Mouse (Mus musculus): ENCODE measurements around the gene Gm21987. TPM values are rescaled to one million over a fixed set of nuclear protein-coding genes. Genes with fewer than 3 reads are reported as not detected.

The Gm21987 gene
- polyA plus RNA-seq, 1 experiment from 2014 or later = 5.1 TPM

- Histone ChIP-seq H3K9me3 (no peaks in the 10 kb centered on the region), H3K36me3 (peaks cover 44% of the 10 kb centered on the region), H3K27me3 (replicated peaks) (no peaks in the 10 kb centered on the region), H3K4me1 (peaks cover 39% of the 10 kb centered on the region), H3K4me3 (no peak overlapping the region), H3K27ac (replicated peaks) (no peak overlapping the region), H3K9ac (no peak overlapping the region), H3K4me2 (no peak overlapping the region)
- WGBS = 89% methylated on average over 3 of the region's 3 CpGs
- ATAC-seq (ENCODE audit: extremely low read depth, insufficient number of reproducible peaks, low FRiP score, low TSS enrichment) = no peak
Measured at GRCm38 (mm10) chr16:38379926-38380325, 33.1 kb downstream of the Gm21987 start.

- WGBS = 77% methylated on average over 2 of the region's 2 CpGs
- Histone ChIP-seq H3K27ac (replicated peaks) (no peak overlapping the region), H3K4me3 (no peak overlapping the region), H3K36me3 (peaks cover 8% of the 10 kb centered on the region), H3K4me1 (peaks cover 13% of the 10 kb centered on the region), H3K27me3 (replicated peaks) (no peaks in the 10 kb centered on the region), H3K4me2 (no peak overlapping the region), H3K9ac (no peak overlapping the region), H3K9me3 (no peaks in the 10 kb centered on the region)
- ATAC-seq (ENCODE audit: extremely low read depth, insufficient number of reproducible peaks, low FRiP score, low TSS enrichment) = no peak
Measured at GRCm38 (mm10) chr16:38383683-38384082, 36.8 kb downstream of the Gm21987 start.

- H3K27me3 ChIP-seq (replicated peaks) = no peaks in the 10 kb centered on the region
- H3K4me1 ChIP-seq = 0 out of 2 replicates have a peak, but pooled peaks cover 2% of the 10 kb centered on the region
- H3K27ac ChIP-seq (replicated peaks) = no peak overlapping the region
- 81% methylated on average over 6 of the region's 6 CpGs for WGBS
- H3K36me3 ChIP-seq = no peaks in the 10 kb centered on the region
- ATAC-seq (ENCODE audit: extremely low read depth, insufficient number of reproducible peaks, low FRiP score, low TSS enrichment) = no peak
- no peak overlapping the region for H3K9ac ChIP-seq
- H3K4me3 ChIP-seq = no peak overlapping the region
- H3K4me2 ChIP-seq = no peak overlapping the region
- no peaks in the 10 kb centered on the region for H3K9me3 ChIP-seq
Measured at GRCm38 (mm10) chr16:38385184-38385634, 38.4 kb downstream of the Gm21987 start.

GRCm38 (mm10) chr16:38385700-38386099, 38.9 kb downstream of the Gm21987 start:
- ATAC-seq (ENCODE audit: extremely low read depth, insufficient number of reproducible peaks, low FRiP score, low TSS enrichment) = no peak
- no peak overlapping the region for H3K9ac ChIP-seq
- WGBS = 91% methylated on average over 4 of the region's 4 CpGs
- H3K27ac ChIP-seq (replicated peaks) = no peak overlapping the region
- 0 out of 2 replicates have a peak, but pooled peaks cover under 1% of the 10 kb centered on the region for H3K27me3 ChIP-seq (replicated peaks)
- H3K36me3 ChIP-seq = no peaks in the 10 kb centered on the region
- 0 out of 2 replicates have a peak, but pooled peaks cover 2% of the 10 kb centered on the region for H3K4me1 ChIP-seq
- H3K4me3 ChIP-seq = no peak overlapping the region
- H3K9me3 ChIP-seq = no peaks in the 10 kb centered on the region
- H3K4me2 ChIP-seq = no peak overlapping the region

GRCm38 (mm10) chr16:38387389-38387788, 40.5 kb downstream of the Gm21987 start:
- WGBS = 72% methylated on average over 6 of the region's 6 CpGs
- H3K27me3 ChIP-seq (replicated peaks) = 0 out of 2 replicates have a peak, but pooled peaks cover 4% of the 10 kb centered on the region
- H3K4me1 ChIP-seq = peaks cover 7% of the 10 kb centered on the region
- no peaks in the 10 kb centered on the region for H3K9me3 ChIP-seq
- H3K4me3 ChIP-seq = no peak overlapping the region
- no peak overlapping the region for H3K4me2 ChIP-seq
- H3K27ac ChIP-seq (replicated peaks) = no peak overlapping the region
- H3K36me3 ChIP-seq = no peaks in the 10 kb centered on the region
- H3K9ac ChIP-seq = no peak overlapping the region
- ATAC-seq (ENCODE audit: extremely low read depth, insufficient number of reproducible peaks, low FRiP score, low TSS enrichment) = no peak

- H3K4me1 ChIP-seq = peaks cover 4% of the 10 kb centered on the region
- ATAC-seq (ENCODE audit: extremely low read depth, insufficient number of reproducible peaks, low FRiP score, low TSS enrichment) = no peak
- no peak overlapping the region for H3K4me3 ChIP-seq
- H3K9ac ChIP-seq = no peak overlapping the region
- no peaks in the 10 kb centered on the region for H3K36me3 ChIP-seq
- no peaks in the 10 kb centered on the region for H3K9me3 ChIP-seq
- H3K27ac ChIP-seq (replicated peaks) = no peak overlapping the region
- H3K4me2 ChIP-seq = no peak overlapping the region
- WGBS = 68% methylated on average over 6 of the region's 6 CpGs
- 0 out of 2 replicates have a peak, but pooled peaks cover 4% of the 10 kb centered on the region for H3K27me3 ChIP-seq (replicated peaks)
Measured at GRCm38 (mm10) chr16:38388757-38389156, 41.9 kb downstream of the Gm21987 start.

GRCm38 (mm10) chr16:38389284-38389893, 42.5 kb downstream of the Gm21987 start:
- Histone ChIP-seq H3K4me3 (no peak overlapping the region), H3K4me2 (no peak overlapping the region), H3K9ac (no peak overlapping the region), H3K27ac (replicated peaks) (no peak overlapping the region), H3K4me1 (peaks cover 4% of the 10 kb centered on the region), H3K9me3 (no peaks in the 10 kb centered on the region), H3K36me3 (no peaks in the 10 kb centered on the region), H3K27me3 (replicated peaks) (0 out of 2 replicates have a peak, but pooled peaks cover 4% of the 10 kb centered on the region)
- ATAC-seq (ENCODE audit: extremely low read depth, insufficient number of reproducible peaks, low FRiP score, low TSS enrichment) = no peak
- WGBS = 74% methylated on average over 8 of the region's 8 CpGs

GRCm38 (mm10) chr16:38390322-38390721, 43.5 kb downstream of the Gm21987 start:
- peaks cover 7% of the 10 kb centered on the region for H3K4me1 ChIP-seq
- ATAC-seq (ENCODE audit: extremely low read depth, insufficient number of reproducible peaks, low FRiP score, low TSS enrichment) = no peak
- H3K36me3 ChIP-seq = no peaks in the 10 kb centered on the region
- 0 out of 2 replicates have a peak, but pooled peaks cover 4% of the 10 kb centered on the region for H3K27me3 ChIP-seq (replicated peaks)
- no peak overlapping the region for H3K27ac ChIP-seq (replicated peaks)
- WGBS = 86% methylated on average over 7 of the region's 7 CpGs
- H3K4me2 ChIP-seq = no peak overlapping the region
- H3K9me3 ChIP-seq = no peaks in the 10 kb centered on the region
- no peak overlapping the region for H3K9ac ChIP-seq
- no peak overlapping the region for H3K4me3 ChIP-seq

GRCm38 (mm10) chr16:38392126-38392894, 45.5 kb downstream of the Gm21987 start:
- no peak for ATAC-seq (ENCODE audit: extremely low read depth, insufficient number of reproducible peaks, low FRiP score, low TSS enrichment)
- Histone ChIP-seq H3K36me3 (no peaks in the 10 kb centered on the region), H3K4me2 (peak overlapping the region; percentile 55), H3K9me3 (no peaks in the 10 kb centered on the region), H3K9ac (peak overlapping the region; percentile 47; the same call in 1 of the 2 replicates), H3K27me3 (replicated peaks) (0 out of 2 replicates have a peak, but pooled peaks cover 4% of the 10 kb centered on the region), H3K4me3 (peak overlapping the region; percentile 22; the same call in 1 of the 2 replicates), H3K27ac (replicated peaks) (peak overlapping the region; percentile 58), H3K4me1 (peaks cover 21% of the 10 kb centered on the region)
- 62% methylated on average over 23 of the region's 23 CpGs for WGBS

GRCm38 (mm10) chr16:38394191-38394618, 47.4 kb downstream of the Gm21987 start:
- H3K4me2 ChIP-seq = no peak overlapping the region
- no peak overlapping the region for H3K9ac ChIP-seq
- WGBS = 73% methylated on average over 8 of the region's 8 CpGs
- H3K4me3 ChIP-seq = no peak overlapping the region
- ATAC-seq (ENCODE audit: extremely low read depth, insufficient number of reproducible peaks, low FRiP score, low TSS enrichment) = no peak
- H3K9me3 ChIP-seq = no peaks in the 10 kb centered on the region
- H3K27me3 ChIP-seq (replicated peaks) = 0 out of 2 replicates have a peak, but pooled peaks cover 4% of the 10 kb centered on the region
- no peak overlapping the region; the same call in 1 of the 2 replicates for H3K27ac ChIP-seq (replicated peaks)
- H3K4me1 ChIP-seq = peaks cover 24% of the 10 kb centered on the region
- H3K36me3 ChIP-seq = no peaks in the 10 kb centered on the region

- H3K4me2 ChIP-seq = no peak overlapping the region
- H3K36me3 ChIP-seq = no peaks in the 10 kb centered on the region
- H3K27me3 ChIP-seq (replicated peaks) = 0 out of 2 replicates have a peak, but pooled peaks cover 4% of the 10 kb centered on the region
- no peak overlapping the region for H3K4me3 ChIP-seq
- 0 out of 2 replicates have a peak overlapping the region, but pooled peaks have one; percentile 5 for H3K9ac ChIP-seq
- H3K9me3 ChIP-seq = no peaks in the 10 kb centered on the region
- WGBS = 70% methylated on average over 6 of the region's 6 CpGs
- ATAC-seq (ENCODE audit: extremely low read depth, insufficient number of reproducible peaks, low FRiP score, low TSS enrichment) = no peak
- H3K4me1 ChIP-seq = peaks cover 34% of the 10 kb centered on the region
- H3K27ac ChIP-seq (replicated peaks) = no peak overlapping the region
Measured at GRCm38 (mm10) chr16:38395060-38395730, 48.4 kb downstream of the Gm21987 start.
